Mouse (Mus musculus) megakaryocyte-erythroid progenitor cell, adult 5-6 weeks (primary cell): ENCODE data around the gene Gng11. TPM values are rescaled to one million over a fixed set of nuclear protein-coding genes. Genes with fewer than 3 reads are reported as not detected.

Experiments
- ATAC-seq: replicated peaks from 2 replicates; pipeline ENCODE4 v1.8.0; 2016; ENCODE audit warnings: mild to moderate bottlenecking, inconsistent platforms; ENCODE audit not compliant: severe bottlenecking, poor library complexity, low FRiP score, low TSS enrichment
- total RNA-seq, 2 experiments: library from RNA; stranded (forward) in 1 of 2; stranded (reverse) in 1 of 2; fragments of 200-1000, 215-1000 nt in 1 of 2; fragments of >200 nt in 1 of 2; fragmentation: Nextera tagmentation in 1 of 2; gene quantifications; 2 replicates each; pipeline ENCODE4 v1.2.3; 2014 to 2017

The Gng11 gene
- total RNA-seq (2014; fragmentation: Nextera tagmentation) (3.8 and 6.4 TPM in 2 replicates), total RNA-seq (2017) (1.1 and 8.3 TPM in 2 replicates)

- ATAC-seq = peak; percentile 89
Observed at GRCm38 (mm10) chr6:4003890-4004306, at the start of gene Gng11. Gng11 (plus strand) TSS chr6:4003904.

GRCm38 (mm10) chr6:3954969-3955368 is 48.7 kb upstream of the Gng11 start:
- ATAC-seq = no peak

- 0 out of 2 replicates have a peak, but pooled peaks have one; percentile 34 for ATAC-seq
Observed at GRCm38 (mm10) chr6:3967676-3968626, 35.8 kb upstream of the Gng11 start.

GRCm38 (mm10) chr6:3973679-3974078 is 30.0 kb upstream of the Gng11 start:
- ATAC-seq = no peak

GRCm38 (mm10) chr6:3982661-3983284 is 20.9 kb upstream of the Gng11 start:
- no peak for ATAC-seq

GRCm38 (mm10) chr6:3988750-3989149 is 15.0 kb upstream of the Gng11 start, which contains the start of gene Tfpi2:
Tfpi2 (minus strand) TSS chr6:3988919.
- no peak for ATAC-seq

GRCm38 (mm10) chr6:3993492-3993891 is 10.2 kb upstream of the Gng11 start, which contains the start of gene Gngt1:
Gngt1 (plus strand) TSS chr6:3993792.
- ATAC-seq = no peak

- ATAC-seq = no peak
Observed at GRCm38 (mm10) chr6:3998089-3998488, 5.6 kb upstream of the Gng11 start.

GRCm38 (mm10) chr6:3999296-3999695 is 4.4 kb upstream of the Gng11 start:
- ATAC-seq = no peak

- ATAC-seq = no peak
Observed at GRCm38 (mm10) chr6:4000716-4001115, 3.0 kb upstream of the Gng11 start.

GRCm38 (mm10) chr6:4003445-4003844 is 259 bp upstream of the Gng11 start:
- no peak for ATAC-seq

GRCm38 (mm10) chr6:4004808-4005207 is 1.1 kb downstream of the Gng11 start:
- no peak for ATAC-seq

GRCm38 (mm10) chr6:4008501-4009040 is 4.9 kb downstream of the Gng11 start:
- no peak for ATAC-seq

- ATAC-seq = no peak
Observed at GRCm38 (mm10) chr6:4009548-4009947, 5.8 kb downstream of the Gng11 start.

GRCm38 (mm10) chr6:4022645-4023044 is 18.9 kb downstream of the Gng11 start:
- no peak for ATAC-seq

- ATAC-seq = no peak
Observed at GRCm38 (mm10) chr6:4026367-4026766, 22.7 kb downstream of the Gng11 start.

GRCm38 (mm10) chr6:4030956-4031355 is 27.3 kb downstream of the Gng11 start:
- no peak for ATAC-seq

- ATAC-seq = no peak
Observed at GRCm38 (mm10) chr6:4041821-4042220, 38.1 kb downstream of the Gng11 start.

GRCm38 (mm10) chr6:4047200-4047599 is 43.5 kb downstream of the Gng11 start:
- no peak for ATAC-seq

GRCm38 (mm10) chr6:4052843-4053242 is 49.1 kb downstream of the Gng11 start:
- no peak for ATAC-seq
